Mouse (Mus musculus) mesoderm, embryonic 11.5 days (tissue): ENCODE measurements around the gene Uvrag.

Experiments used
- DNase-seq: peaks from one replicate; pipeline ENCODE4 v3.0.0-alpha.2; 2012; ENCODE audit warnings: low read depth, low spot score

The Uvrag gene

GRCm38 (mm10) chr7:98937079-98937813 lies 203.7 kb downstream of the Uvrag start:
- DNase-seq, result no peak

GRCm38 (mm10) chr7:98935757-98936156 lies 205.2 kb downstream of the Uvrag start:
- DNase-seq, result no peak

DNA sequence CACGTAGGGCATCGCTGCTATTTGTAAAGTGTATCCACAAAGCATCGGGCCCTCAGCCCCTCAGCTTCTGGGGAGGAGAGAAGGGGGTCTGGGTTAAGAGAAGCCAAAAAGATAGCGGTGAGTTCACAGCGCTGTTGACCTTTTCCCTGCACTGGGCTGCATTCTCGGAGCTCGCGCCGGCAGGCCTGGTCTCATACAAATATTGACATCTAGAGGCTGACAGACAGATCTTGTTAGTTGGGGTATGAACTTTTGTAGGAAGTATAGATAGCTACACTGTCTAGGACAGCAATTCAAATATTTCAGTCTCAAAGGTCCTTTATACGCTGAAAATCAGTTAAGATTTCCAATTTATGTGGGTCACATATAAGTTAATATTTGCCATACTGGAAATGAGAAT lies 205.7 kb downstream of the Uvrag start:
- DNase-seq, result no peak

- DNase-seq, result no peak
Measured at GRCm38 (mm10) chr7:98928336-98929025, 212.5 kb downstream of the Uvrag start.

GRCm38 (mm10) chr7:98926906-98927528 lies 213.9 kb downstream of the Uvrag start:
- DNase-seq, result no peak

- DNase-seq, result peak; percentile 65
Measured at GRCm38 (mm10) chr7:98924380-98924869, 216.5 kb downstream of the Uvrag start.

DNA sequence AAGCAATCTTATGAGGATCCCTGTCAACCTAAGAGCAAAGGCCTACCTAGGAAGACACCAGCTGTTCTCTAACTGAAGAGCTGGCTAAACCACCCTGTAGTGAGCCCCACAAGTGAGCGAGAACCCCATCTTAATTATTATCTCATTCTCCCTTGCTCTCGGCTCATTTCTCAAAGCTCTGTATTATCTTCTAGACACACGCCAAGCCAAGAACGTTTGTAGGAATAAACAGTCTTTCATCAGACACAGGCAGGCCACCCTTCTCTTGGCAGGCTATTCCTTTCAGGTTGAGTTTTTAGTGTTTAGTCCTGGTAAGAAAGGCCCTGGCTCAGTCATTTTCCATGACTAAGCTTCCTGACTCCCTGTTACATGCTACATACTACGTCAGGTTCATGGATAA lies 218.0 kb downstream of the Uvrag start:
- DNase-seq, result no peak

GRCm38 (mm10) chr7:98917407-98917806 lies 223.5 kb downstream of the Uvrag start:
- DNase-seq, result no peak

DNA sequence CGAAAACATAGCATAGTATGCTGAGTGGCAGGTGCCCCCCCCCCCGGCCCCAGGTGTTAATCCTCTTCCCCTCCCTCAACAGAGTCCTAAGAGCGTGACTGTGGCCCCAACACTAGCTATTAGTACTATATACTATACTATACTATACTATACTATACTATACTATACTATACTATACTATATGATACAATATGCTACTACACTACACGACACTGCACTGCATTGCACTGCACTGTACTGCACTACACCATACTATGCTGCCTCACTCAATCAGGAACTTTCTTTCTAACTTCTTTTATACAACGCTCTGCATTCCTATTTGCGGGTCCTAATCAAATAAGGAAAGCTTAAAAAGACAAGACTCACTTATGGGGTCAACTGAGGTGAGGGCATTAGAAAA lies 224.4 kb downstream of the Uvrag start:
- no peak for DNase-seq

DNA sequence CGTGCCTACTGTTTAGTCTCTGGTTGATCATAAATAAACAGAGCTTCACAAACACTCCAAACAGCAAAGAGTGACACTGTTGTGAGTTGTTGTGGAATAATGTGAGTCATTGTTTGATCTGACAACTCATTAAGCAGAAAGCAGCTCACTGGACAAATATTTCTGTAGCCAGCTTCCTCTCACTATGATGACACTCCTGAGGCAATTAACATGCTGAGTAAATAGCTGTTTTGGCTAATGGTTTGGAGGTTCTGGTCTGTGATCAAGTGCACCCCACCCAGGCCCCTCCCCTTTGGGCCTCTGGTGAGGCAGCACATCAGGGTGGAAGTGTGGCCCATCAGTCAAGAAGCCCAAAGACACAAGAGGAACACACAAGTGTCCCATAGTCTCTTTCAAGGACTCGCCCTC lies 228.0 kb downstream of the Uvrag start:
- DNase-seq, result no peak

- DNase-seq, result no peak
Measured at GRCm38 (mm10) chr7:98911276-98911675, 229.7 kb downstream of the Uvrag start.

- DNase-seq, result no peak
Measured at GRCm38 (mm10) chr7:98910712-98911111, 230.2 kb downstream of the Uvrag start.

DNA sequence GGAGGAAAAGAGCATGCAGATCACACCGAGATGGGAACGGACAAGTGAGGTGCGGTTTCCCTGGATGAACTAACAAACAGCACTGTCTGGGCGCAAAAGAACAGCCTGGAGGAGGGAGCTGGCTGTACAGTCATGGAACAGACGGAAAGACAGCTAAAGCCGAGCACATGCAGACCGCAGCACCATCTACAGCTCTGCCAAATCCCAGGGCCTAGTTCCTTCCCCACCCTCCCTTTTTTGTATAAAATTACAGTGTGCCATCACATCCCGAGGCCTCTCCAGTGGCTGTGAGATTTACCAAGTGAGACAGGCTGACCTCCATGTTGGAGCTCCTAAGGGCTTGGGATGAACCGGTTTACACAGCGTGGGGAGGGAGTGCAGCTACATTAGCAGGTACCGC lies 230.8 kb downstream of the Uvrag start:
- no peak for DNase-seq

DNA sequence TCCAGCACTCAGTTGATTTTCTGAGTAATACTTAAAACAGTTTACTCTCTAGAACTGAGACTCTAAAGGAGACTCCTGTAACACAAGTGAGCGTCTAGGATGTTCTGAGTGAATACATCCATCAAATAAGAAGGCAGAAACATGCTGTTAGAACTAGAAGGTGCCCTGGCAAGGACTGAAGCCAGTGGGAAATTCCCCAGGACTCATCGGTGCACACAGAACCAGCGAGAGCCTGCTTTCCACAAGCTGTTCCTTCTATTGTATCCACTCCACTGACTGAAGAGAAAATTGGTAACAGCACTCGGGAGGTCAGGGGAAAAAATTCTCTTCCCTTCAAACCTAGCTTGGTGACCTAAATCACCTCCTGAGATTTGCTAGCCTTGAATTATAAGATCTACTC lies 233.5 kb downstream of the Uvrag start:
- DNase-seq, result no peak

GRCm38 (mm10) chr7:98904659-98905362 lies 236.1 kb downstream of the Uvrag start:
- DNase-seq, result peak; percentile 49

- no peak for DNase-seq
Measured at GRCm38 (mm10) chr7:98903884-98904283, 237.1 kb downstream of the Uvrag start.

DNA sequence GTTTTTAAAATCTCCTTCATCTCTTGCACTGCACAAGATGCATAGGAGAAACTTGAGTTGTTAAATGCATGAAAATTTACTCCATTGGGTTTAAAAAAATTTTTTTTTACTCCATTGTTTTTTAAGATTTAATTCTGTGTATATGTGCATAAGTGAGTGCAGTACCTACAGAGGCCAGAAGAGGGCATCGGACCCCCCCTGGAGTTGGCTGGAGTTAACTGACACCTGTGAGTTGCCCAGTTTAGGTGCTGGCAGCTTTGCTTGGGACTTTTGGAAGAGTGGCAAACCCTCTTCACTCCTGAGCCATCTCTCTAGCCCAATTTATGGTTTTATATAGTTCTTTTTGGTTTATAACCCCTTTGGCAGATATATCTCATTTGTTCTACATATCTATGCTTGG lies 239.8 kb downstream of the Uvrag start:
- no peak for DNase-seq

- DNase-seq, result peak; percentile 23
Measured at GRCm38 (mm10) chr7:98899815-98900214, 241.1 kb downstream of the Uvrag start.

DNA sequence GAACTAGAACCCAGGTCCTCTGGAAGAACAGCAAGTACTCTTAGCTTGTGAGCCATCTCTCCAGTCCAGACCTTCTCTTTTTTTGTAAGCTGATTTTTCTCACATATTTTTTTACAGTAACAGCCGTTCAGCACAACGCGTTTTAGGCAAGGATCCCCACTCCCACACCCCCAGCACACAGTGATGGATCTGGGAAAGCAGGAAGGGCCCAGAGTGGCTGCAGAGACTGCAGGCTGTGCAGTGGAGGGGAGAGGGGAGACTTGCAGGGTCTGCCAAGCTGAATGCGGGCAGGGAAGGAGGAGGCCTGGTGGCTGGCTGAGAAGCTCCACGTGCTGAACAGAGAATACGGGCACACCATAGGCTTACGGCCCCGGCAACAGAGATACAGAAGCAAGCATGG lies 243.6 kb downstream of the Uvrag start:
- no peak for DNase-seq

GRCm38 (mm10) chr7:98895501-98896095 lies 245.3 kb downstream of the Uvrag start:
- no peak for DNase-seq

DNA sequence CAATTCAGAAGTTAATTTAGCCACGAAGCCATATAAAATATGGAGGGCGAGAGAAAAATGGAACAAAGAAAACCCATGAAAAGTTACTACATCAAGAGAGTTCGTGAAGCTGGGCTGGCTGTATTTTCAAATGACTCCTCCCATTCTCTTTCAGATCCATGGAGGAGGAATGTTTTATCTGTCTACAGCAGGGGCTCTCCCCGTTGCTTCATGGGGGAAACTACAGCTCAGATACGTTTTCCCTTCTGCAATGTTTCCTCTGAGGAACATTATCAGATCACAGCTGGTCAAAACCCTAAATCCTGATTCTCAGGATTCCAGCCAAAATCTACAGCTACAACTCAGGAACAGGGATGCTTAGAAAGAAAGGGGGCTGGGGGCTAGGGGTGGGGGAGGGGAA lies 246.2 kb downstream of the Uvrag start:
- DNase-seq, result no peak

GRCm38 (mm10) chr7:98894305-98894704 lies 246.6 kb downstream of the Uvrag start:
- DNase-seq, result no peak
